In genomic region chr10:13596866-13597265, GRCm38 (mm10) we compare ENCODE assay signal across 15 mouse cellular contexts.
"Had no signal": no experiment of that assay in that cellular context is flagged by ENCODE, and none has a peak within 500 bp of the region (broad histone marks: within the 10 kb centered on the region; RNA-seq: fewer than 3 reads in every experiment).

No protein-coding gene starts in this region.

- H3K36me3 ChIP-seq: liver, embryonic 13.5 days; midbrain, embryonic 12.5 days; midbrain, embryonic 15.5 days; neural tube, embryonic 13.5 days had no signal

- H3K4me2 ChIP-seq: liver, embryonic 13.5 days; midbrain, embryonic 12.5 days; midbrain, embryonic 15.5 days; neural tube, embryonic 13.5 days had no signal

- ATAC-seq: intestine, embryonic 16.5 days; midbrain, embryonic 15.5 days had no signal

- H3K27me3 ChIP-seq: liver, embryonic 13.5 days; midbrain, embryonic 12.5 days; midbrain, embryonic 15.5 days; neural tube, embryonic 13.5 days had no signal

- H3K27ac ChIP-seq: kidney, postnatal 0 days; liver, embryonic 13.5 days; midbrain, embryonic 12.5 days; midbrain, embryonic 15.5 days; neural tube, embryonic 13.5 days had no signal

- DNase-seq: kidney, adult 2 months; kidney, postnatal 25 days; liver, embryonic 13.5 days; lung, adult 2 months; lung, postnatal 14 days; lung, postnatal 4 days; right cerebral cortex, postnatal 25 days; thymus, adult 18-20 months; thymus, postnatal 36 days had no signal

- H3K4me1 ChIP-seq: liver, embryonic 13.5 days; midbrain, embryonic 12.5 days; midbrain, embryonic 15.5 days; neural tube, embryonic 13.5 days had no signal

- H3K4me3 ChIP-seq: liver, embryonic 13.5 days; midbrain, embryonic 12.5 days; midbrain, embryonic 15.5 days; myocyte; neural tube, embryonic 13.5 days had no signal

- H3K9ac ChIP-seq: liver, embryonic 13.5 days; midbrain, embryonic 12.5 days; midbrain, embryonic 15.5 days; neural tube, embryonic 13.5 days had no signal

- H3K9me3 ChIP-seq: liver, embryonic 13.5 days; midbrain, embryonic 15.5 days; neural tube, embryonic 13.5 days had no signal
